In the genomic region with DNA sequence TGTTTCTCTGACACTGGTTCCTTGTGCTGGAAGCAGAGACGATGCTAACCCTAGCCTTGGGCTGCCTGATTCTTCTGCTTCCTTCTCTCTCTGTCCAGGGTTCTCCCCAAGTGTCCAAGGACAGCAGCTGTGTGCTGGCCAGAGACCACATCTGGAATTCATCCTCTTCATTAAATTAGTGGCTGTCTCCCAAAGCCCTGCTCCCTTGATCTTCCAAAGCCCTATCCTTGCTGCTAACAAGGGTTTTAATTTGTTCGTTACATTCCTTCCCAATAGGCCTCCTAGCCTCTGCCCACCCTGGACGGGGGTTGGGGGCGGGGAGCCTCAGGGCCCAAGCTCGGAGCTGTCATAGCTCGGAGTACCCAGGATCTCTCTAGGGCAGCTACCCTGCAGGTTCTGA, we compare ENCODE assay signal across 12 mouse cellular contexts. TPM values are rescaled to one million over a fixed set of nuclear protein-coding genes. Genes with fewer than 3 reads are reported as not detected.
DNase-seq lines count a peak whose midpoint lies in the region; ATAC-seq lines count a peak whose summit lies in the region.
"Had no signal": no experiment of that assay in that cellular context is flagged by ENCODE, and none has a peak within 500 bp of the region (broad histone marks: within the 10 kb centered on the region; RNA-seq: fewer than 3 reads in every experiment).

No protein-coding gene starts in this region.

- no peaks in the 10 kb centered on the region for H3K9me3 ChIP-seq in heart, embryonic 10.5 days
- H3K9me3 ChIP-seq in midbrain, embryonic 11.5 days (ENCODE audit: control insufficient read depth, low read length), result no peaks in the 10 kb centered on the region
- no peaks in the 10 kb centered on the region for H3K9me3 ChIP-seq in midbrain, embryonic 15.5 days

- H3K4me2 ChIP-seq in midbrain, embryonic 11.5 days, result no peak overlapping the region
- no peak overlapping the region for H3K4me2 ChIP-seq in midbrain, embryonic 15.5 days

- DNase-seq in heart, embryonic 10.5 days (ENCODE audit: low spot score), result no peak
- no peak for DNase-seq in heart, adult 11 months
- DNase-seq in midbrain, embryonic 11.5 days (ENCODE audit: low spot score, missing footprints), result no peak
- DNase-seq in kidney, postnatal 10 days, result peak; percentile 64
- DNase-seq in lung, postnatal 4 days, result peak; percentile 43 to 81
- DNase-seq in yolk sac, embryonic 10.5 days (ENCODE audit: low spot score), result no peak
- DNase-seq: adrenal gland, postnatal 25 days; cerebellum, adult 11-12 months; right cerebral cortex, adult 18-20 months had no signal

- H3K4me1 ChIP-seq in heart, embryonic 10.5 days, result peaks cover 88% of the 10 kb centered on the region
- H3K4me1 ChIP-seq in midbrain, embryonic 11.5 days (ENCODE audit: control insufficient read depth, insufficient read depth, low read length), result peaks cover 16% of the 10 kb centered on the region
- peaks cover 7% of the 10 kb centered on the region; the same call in 1 of the 2 replicates for H3K4me1 ChIP-seq in midbrain, embryonic 15.5 days

- H3K9ac ChIP-seq in midbrain, embryonic 11.5 days (ENCODE audit: low read length), result no peak overlapping the region
- H3K9ac ChIP-seq in midbrain, embryonic 15.5 days, result no peak overlapping the region

- ATAC-seq in midbrain, embryonic 11.5 days (ENCODE audit: low FRiP score), result peak; percentile 30; the same call in 1 of the 2 replicates
- ATAC-seq in midbrain, embryonic 15.5 days (replicated peaks), result no peak
- no peak for ATAC-seq in erythroid progenitor cell, adult 5-6 weeks (replicated peaks; ENCODE audit: low FRiP score, poor library complexity, severe bottlenecking)

- no peak overlapping the region for H3K4me3 ChIP-seq in heart, embryonic 10.5 days
- no peak overlapping the region for H3K4me3 ChIP-seq in midbrain, embryonic 11.5 days (ENCODE audit: low read depth, low read length)
- H3K4me3 ChIP-seq in midbrain, embryonic 15.5 days, result no peak overlapping the region
- H3K4me3 ChIP-seq: heart, adult 2 months had no signal

- peak overlapping the region; percentile 63 for H3K27ac ChIP-seq in heart, embryonic 10.5 days
- no peak overlapping the region for H3K27ac ChIP-seq in midbrain, embryonic 11.5 days (ENCODE audit: low read depth, low read length)
- no peak overlapping the region for H3K27ac ChIP-seq in midbrain, embryonic 15.5 days
- H3K27ac ChIP-seq: heart, adult 2 months had no signal

- WGBS in heart, embryonic 10.5 days, result 20% methylated on average over 6 of the region's 6 CpGs
- WGBS in midbrain, embryonic 11.5 days, result 29% methylated on average over 6 of the region's 6 CpGs
- 44% methylated on average over 6 of the region's 6 CpGs for WGBS in midbrain, embryonic 15.5 days

- H3K36me3 ChIP-seq in heart, embryonic 10.5 days, result no peaks in the 10 kb centered on the region
- H3K36me3 ChIP-seq in midbrain, embryonic 11.5 days (ENCODE audit: control insufficient read depth, insufficient read depth, low read length), result no peaks in the 10 kb centered on the region
- H3K36me3 ChIP-seq in midbrain, embryonic 15.5 days (replicated peaks), result no peaks in the 10 kb centered on the region

- no peaks in the 10 kb centered on the region for H3K27me3 ChIP-seq in heart, embryonic 10.5 days (ENCODE audit: insufficient read depth, poor library complexity, severe bottlenecking)
- no peaks in the 10 kb centered on the region for H3K27me3 ChIP-seq in midbrain, embryonic 11.5 days (ENCODE audit: control insufficient read depth, insufficient read depth, low read length)
- no peaks in the 10 kb centered on the region for H3K27me3 ChIP-seq in midbrain, embryonic 15.5 days (replicated peaks)

RNA-seq across cellular contexts. Expression of gene Sdk2, which starts 38.3 kb away (rescaled TPM):
- 2.4 and 4.1 TPM in 2 replicates for polyA plus RNA-seq in heart, embryonic 10.5 days (2016; fragmentation: Nextera tagmentation; extraction: Ambion mirVana)
- 2.6 and 3.0 TPM in 2 replicates for polyA plus RNA-seq in midbrain, embryonic 11.5 days (2014; fragmentation: Nextera tagmentation; extraction: Ambion mirVana)
- 4.6 and 6.0 TPM in 2 replicates for polyA plus RNA-seq in midbrain, embryonic 15.5 days (2015; fragmentation: Nextera tagmentation; extraction: Ambion mirVana)
- total RNA-seq in erythroid progenitor cell, adult 5-6 weeks (2015; ENCODE audit: low replicate concordance), result not detected in 2 replicates
- total RNA-seq in erythroid progenitor cell, adult 5-6 weeks (2017; ENCODE audit: low replicate concordance), result 0.15 and 0.26 TPM in 2 replicates

Comparison
In these comparisons a context has a peak if more than half of its experiments do, and no peak if none do; other contexts are left out.
1. DNase-seq: peak in kidney, postnatal 10 days (single experiment) and lung, postnatal 4 days (2 of 2); none in heart, embryonic 10.5 days (single experiment), heart, adult 11 months (single experiment), midbrain, embryonic 11.5 days (single experiment) and yolk sac, embryonic 10.5 days (single experiment).